Mouse (Mus musculus) heart, postnatal 4 days (tissue): ENCODE results near the gene Olfr893. TPM values are rescaled to one million over a fixed set of nuclear protein-coding genes. Genes with fewer than 3 reads are reported as not detected.
"Not testable (repeated sequence)": the region's sequence is repeated elsewhere in the genome, so short reads cannot be mapped to it uniquely, and the experiment has no call there.

Experiments used
- DNase-seq: peaks from one replicate; pipeline ENCODE4 v3.0.0; 2021
- total RNA-seq, 2 experiments: library from RNA; stranded (reverse); gene quantifications; 2 replicates each; pipeline ENCODE4 v1.2.3; 2021

The Olfr893 gene
- not detected for total RNA-seq

GRCm38 (mm10) chr9:38208065-38208464 is at the start of gene Olfr893:
Gene Olfr893 (plus strand): TSS chr9:38208365.
- DNase-seq = no peak

- DNase-seq = not testable (repeated sequence)
These were observed 39.8 kb upstream of the Olfr893 start for GRCm38 (mm10) chr9:38168341-38168740.

DNA sequence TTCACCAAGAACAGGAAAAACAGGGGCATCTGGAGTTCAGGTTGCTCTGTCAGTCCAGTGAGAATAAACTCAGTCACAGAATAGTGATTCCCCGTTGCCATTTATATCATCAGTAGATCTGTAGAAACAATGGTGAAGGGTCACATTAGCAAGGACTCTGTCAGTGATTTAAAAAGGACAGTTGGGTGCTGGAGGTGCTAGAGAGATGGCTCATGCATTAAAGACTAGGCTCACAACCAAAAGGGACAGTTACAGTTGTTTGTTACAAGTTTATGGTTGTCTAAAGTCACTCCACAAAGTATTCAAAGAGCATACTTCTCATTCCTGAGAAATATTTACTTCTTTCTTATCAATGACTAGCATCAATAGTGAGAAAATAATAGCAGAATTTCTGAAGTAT is 27.4 kb upstream of the Olfr893 start, which contains the start of gene Olfr891:
Gene Olfr891 (minus strand): TSS at position 101 of the 400 bp plus-strand sequence.
- DNase-seq = no peak

GRCm38 (mm10) chr9:38217755-38218154 is 9.6 kb downstream of the Olfr893 start, which contains the start of gene Olfr894:
Gene Olfr894 (plus strand): TSS chr9:38218055.
- no peak for DNase-seq

DNA sequence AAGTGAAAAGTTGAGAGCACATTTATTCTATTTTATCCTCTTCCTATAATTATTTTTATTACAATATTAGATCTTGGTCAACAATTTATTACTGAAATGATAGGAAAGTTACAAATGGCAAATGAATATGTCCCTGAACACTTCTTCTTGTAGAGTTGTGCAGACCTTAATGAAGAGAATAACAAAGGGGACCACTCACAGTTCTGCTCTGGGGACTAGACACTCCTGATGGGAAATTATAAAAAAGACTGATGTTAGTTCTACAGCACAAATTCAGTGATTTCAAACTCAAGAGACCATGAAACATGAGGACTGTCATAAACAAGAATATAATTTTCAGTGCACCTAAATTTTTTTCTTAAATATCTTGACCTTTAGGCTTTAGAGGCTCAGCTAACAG is 44.3 kb downstream of the Olfr893 start, which contains the start of gene Olfr143:
Gene Olfr143 (plus strand): TSS at position 301 of the 400 bp plus-strand sequence.
- DNase-seq = no peak

Other genes with a start within 250 kb of the Olfr893 start
- not detected for gene Olfr881, start 216.5 kb upstream of the Olfr893 start, total RNA-seq
- not detected for gene Olfr883, start 182.6 kb upstream of the Olfr893 start, total RNA-seq
- not detected for gene Olfr884, start 161.8 kb upstream of the Olfr893 start, total RNA-seq
- not detected for gene Olfr885, start 147.0 kb upstream of the Olfr893 start, total RNA-seq
- not detected for gene Olfr887, start 124.3 kb upstream of the Olfr893 start, total RNA-seq
- gene Olfr888, start 100.2 kb upstream of the Olfr893 start, total RNA-seq = not detected
- not detected for gene Olfr889, start 93.2 kb upstream of the Olfr893 start, total RNA-seq
- not detected for gene Olfr890, start 65.8 kb upstream of the Olfr893 start, total RNA-seq
- gene Olfr891, start 27.5 kb upstream of the Olfr893 start, total RNA-seq = not detected
- not detected for gene Olfr894, start 9.7 kb downstream of the Olfr893 start, total RNA-seq
- gene Olfr143, start 44.4 kb downstream of the Olfr893 start, total RNA-seq = not detected
- not detected for gene Olfr895, start 59.5 kb downstream of the Olfr893 start, total RNA-seq
- not detected for gene Olfr896-ps1, start 82.7 kb downstream of the Olfr893 start, total RNA-seq
- not detected for gene Olfr25, start 120.7 kb downstream of the Olfr893 start, total RNA-seq
- not detected for gene Olfr898, start 140.0 kb downstream of the Olfr893 start, total RNA-seq
- not detected for gene Olfr250, start 158.5 kb downstream of the Olfr893 start, total RNA-seq
- not detected for gene Olfr251, start 168.7 kb downstream of the Olfr893 start, total RNA-seq
- not detected for gene Olfr147, start 193.3 kb downstream of the Olfr893 start, total RNA-seq
- gene Olfr901, start 221.1 kb downstream of the Olfr893 start, total RNA-seq = not detected
- not detected for gene Olfr902, start 239.3 kb downstream of the Olfr893 start, total RNA-seq